Mouse (Mus musculus): ENCODE data around the gene Cabp7. TPM values are rescaled to one million over a fixed set of nuclear protein-coding genes. Genes with fewer than 3 reads are reported as not detected.

Gene Cabp7
- polyA plus RNA-seq, 3 experiments from 2014 or later = 0.34 to 0.37 TPM; not detected in 1

DNA sequence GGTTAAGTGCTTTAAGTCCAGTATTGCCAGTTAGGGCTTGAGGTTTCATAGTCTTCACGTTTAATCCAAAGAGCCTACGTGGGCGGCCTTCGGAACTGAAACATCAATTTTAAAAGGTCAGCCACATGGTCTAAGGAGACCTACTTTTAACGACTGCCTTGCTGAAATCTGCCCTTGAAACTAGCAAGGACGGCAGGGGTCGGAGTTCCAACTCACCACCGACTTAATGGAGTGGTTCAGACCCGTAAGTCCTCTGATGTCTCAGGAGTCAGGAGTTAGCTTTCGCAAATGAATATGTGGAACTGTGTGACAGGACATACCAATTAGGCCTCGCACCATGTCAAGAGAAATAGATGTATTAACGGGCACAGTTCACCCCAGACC lies 42.9 kb downstream of the Cabp7 start:
- no peak for ATAC-seq

DNA sequence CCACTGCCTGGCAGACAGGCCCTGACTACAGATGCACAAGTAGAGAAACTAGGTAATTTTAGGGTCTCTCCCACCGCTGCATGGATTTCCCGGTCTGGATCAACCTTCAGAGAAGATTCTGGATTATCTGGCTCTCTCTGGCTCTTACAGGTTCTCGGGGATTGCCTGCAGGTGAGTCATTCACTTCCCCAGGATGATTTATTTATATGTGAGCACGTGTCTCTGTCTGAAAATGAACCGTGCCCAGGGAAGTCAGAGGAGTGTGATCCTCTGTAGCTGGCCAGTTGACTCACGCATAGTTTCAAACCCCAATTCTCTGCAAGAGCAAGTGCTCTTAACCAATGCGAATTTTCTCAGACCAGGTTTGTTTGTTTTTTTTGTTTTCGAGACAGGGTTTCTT lies 45.9 kb downstream of the Cabp7 start:
- no peak for ATAC-seq

DNA sequence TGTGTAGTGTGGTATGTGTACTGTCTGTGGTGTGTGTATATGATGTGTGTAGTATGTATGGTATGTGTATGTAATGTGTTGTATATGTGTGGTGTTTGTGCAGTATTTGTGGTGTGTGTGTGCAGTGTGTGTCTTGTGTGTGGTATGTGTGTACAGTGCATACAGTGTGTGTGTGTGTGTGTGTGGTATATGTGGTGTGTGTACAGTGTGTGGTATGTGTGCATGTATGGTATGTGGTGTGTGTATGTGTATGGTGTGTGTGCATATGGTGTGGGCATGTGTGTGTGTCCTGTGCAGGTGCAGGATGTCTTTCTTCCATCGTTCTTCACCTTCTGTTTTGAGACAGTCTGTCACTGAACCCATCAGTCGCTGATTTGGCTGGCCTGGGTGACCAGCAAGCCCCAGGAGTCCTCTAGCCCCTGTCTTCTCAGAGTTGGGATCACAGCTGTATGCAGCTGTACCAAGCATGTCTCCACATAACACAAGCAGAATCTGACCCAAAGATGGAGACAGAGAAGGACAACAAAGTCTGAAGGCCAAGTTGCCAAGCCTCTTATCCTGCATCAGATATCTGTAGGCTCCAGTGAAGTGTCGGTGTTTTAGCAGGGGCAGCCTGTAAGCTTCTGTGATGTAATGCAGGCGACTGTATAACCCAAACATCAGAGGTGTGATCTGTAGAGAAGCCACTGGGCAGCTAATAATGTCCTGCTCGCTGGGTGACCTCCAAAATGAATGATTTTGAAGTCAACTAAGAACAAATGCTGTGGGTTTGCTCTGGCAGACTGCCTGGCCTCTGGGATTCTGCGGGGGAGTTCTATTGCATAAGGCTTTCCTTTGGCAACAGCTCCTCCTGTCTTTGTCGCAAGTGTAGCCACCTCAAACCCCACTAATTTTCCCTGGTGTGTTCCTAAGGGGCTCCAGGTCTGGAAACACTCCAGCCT lies 49.3 kb downstream of the Cabp7 start:
- no peak for ATAC-seq

DNA sequence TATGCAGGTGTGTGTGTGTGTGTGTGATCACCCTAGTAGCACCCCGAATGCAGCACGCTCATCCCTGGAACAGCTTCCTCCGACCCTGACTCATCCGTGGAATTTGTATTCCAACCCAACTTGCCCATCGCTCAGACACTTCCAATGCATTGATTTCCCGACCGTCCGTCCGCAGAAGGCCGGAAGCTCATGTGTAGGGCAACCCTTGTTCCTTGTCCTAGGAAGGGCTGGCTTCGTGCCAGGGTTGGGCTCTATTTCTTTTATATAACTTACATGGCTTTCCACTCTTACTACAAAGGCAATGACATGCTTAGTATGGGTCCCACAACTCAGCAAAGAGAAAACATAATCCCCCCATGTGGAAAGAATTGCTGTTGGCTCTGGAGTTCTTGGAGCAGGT lies 54.4 kb downstream of the Cabp7 start:
- ATAC-seq = no peak

DNA sequence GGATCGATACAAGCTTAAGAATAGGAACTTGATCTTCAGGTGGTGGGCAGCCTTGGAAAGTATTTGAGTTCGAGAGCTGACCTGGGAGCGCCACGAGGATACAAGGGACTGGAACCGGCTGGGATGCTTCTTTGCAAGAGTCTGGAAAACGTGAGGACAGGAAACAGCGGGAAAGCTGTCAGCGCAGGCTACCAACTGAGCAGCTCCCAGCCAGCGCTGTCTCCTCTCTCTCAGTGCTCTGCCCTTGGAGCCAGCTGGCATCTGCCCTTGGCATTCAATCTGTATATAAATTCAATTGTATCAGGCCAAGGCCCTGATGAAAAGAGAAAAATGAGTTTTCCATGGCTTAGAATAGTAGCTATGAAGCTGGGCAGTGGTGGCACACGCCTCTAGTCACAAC lies 55.4 kb downstream of the Cabp7 start:
- ATAC-seq = no peak

DNA sequence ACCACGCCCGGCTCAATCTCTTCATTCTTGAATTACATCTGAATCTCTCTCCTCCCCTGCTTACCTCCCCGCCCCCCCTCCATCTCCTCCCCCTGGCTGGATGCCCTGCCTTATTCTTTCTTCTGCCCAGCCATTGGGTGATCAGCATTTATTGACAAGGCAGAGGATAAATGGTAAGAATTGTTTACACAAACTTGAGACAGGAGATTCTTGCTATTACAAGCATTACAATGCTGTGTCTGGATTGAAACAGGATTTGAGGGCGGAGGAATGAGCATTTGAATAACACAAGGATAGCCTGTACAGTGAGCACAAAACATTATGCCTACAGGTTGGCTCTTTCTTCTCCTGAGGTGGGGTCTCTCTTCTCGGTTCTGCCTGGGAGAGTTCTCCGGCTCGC lies 56.2 kb downstream of the Cabp7 start:
- ATAC-seq = no peak

DNA sequence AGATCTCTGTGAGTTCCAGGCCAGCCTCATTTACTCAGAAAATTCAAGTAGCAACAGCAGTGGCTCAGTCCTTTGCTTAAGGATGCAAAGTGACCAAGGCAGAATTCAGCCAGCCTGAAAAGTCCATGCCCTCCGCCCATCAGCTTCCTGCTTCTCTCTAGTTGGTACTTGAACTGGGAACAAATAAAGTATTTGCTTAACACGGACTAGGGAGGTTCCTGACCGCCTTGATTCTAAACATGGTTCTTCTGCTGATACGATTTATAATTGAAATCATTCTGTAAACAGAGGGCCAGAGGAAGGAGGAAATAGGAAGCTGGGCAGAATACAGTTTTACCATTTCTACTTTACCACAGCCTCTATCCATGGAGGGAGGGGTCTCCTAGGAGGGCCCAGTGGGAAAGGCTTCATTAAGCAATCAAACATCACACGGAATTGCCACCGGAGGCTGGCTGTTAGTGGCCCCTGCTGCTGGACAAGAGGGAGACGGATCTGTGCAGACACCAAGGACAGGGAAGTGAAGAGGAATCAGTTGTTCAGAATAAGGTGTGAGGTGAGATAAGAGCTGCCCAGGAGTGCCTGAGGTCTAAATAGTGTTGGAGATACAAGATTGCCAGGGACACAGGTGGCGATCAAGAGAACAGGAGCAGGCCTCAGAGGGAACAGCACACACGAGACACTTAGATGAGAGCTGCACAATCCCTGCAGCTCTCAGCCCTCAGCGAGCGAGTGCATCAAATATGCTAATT lies 57.8 kb downstream of the Cabp7 start:
- no peak for ATAC-seq

DNA sequence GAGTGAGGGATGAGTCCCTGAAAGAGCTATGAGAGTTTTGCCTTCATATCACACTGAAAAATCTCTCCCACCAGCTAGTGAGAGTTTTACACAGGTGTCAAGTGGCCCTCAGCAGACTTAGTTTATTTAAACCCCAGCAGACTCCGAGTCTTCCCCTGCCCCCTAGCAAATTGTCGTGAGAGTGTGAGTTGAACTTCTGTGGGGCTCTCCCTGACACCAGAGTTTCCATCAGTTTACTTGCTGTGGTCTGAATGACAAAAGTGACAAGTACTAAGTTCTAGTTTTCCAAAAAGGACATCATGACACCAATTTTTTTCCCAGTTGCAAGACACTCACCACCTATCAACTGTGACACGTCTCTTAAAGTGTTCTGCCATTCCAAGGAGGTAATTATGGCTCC lies 58.7 kb downstream of the Cabp7 start:
- peak; percentile 41 for ATAC-seq

DNA sequence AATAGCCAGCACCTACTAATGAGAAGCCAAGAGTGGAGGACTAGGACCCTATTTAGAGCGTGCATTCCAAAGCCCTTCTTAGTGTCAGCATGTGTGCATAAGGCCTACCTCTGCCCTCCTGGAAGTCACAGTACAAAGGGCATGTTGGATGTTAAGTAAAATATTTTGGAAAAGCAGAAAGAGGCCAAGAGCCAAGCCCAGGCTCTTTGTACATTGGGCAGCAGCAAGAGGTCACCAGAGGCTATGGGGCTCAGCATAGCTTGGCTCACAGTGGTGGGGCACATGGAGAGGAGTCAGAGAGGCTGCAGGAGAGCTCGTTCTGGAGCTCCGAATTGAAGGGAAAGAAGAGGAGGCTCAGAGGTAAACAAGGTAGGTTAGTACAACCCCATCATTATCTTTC lies 59.6 kb downstream of the Cabp7 start:
- ATAC-seq = no peak

Other genes starting within 250 kb of the Cabp7 start
- 10 to 100 TPM; 15.1 to 34.1 (median 32.3) TPM for gene Mtmr3, start 151.9 kb downstream of the Cabp7 start, polyA plus RNA-seq (2017; shearing (Covaris generic))
- not detected for gene Gm11032, start 126.7 kb downstream of the Cabp7 start, polyA plus RNA-seq (2017; shearing (Covaris generic))
- gene Ascc2, start 109.0 kb downstream of the Cabp7 start, polyA plus RNA-seq (2017; shearing (Covaris generic)) = 10 to 100 TPM; 31.0 to 32.0 (median 31.7) TPM
- 100 to 1,000 TPM; 424 to 529 (median 465) TPM for gene Uqcr10, start 42.4 kb downstream of the Cabp7 start, polyA plus RNA-seq (2017; shearing (Covaris generic))
- gene Zmat5, start 42.1 kb downstream of the Cabp7 start, polyA plus RNA-seq (2017; shearing (Covaris generic)) = 100 to 1,000 TPM; 125 to 146 (median 127) TPM
- gene Nf2, start 102.8 kb upstream of the Cabp7 start, polyA plus RNA-seq (2017; shearing (Covaris generic)) = 10 to 100 TPM; 18.7 to 22.5 (median 19.3) TPM
- gene Nipsnap1, start 127.2 kb upstream of the Cabp7 start, polyA plus RNA-seq (2017; shearing (Covaris generic)) = 10 to 100 TPM; 39.9 to 64.8 (median 57.5) TPM
- gene Thoc5, start 148.5 kb upstream of the Cabp7 start, polyA plus RNA-seq (2017; shearing (Covaris generic)) = 10 to 100 TPM; 32.7 to 43.7 (median 36.2) TPM
- gene Nefh, start 201.3 kb upstream of the Cabp7 start, polyA plus RNA-seq (2017; shearing (Covaris generic)) = 1 to 10 TPM; 6.4 to 7.0 (median 6.4) TPM
- gene Ap1b1, start 240.0 kb upstream of the Cabp7 start, polyA plus RNA-seq (2017; shearing (Covaris generic)) = 10 to 100 TPM; 48.9 to 55.5 (median 50.0) TPM

Measured in inflammation-experienced regulatory T-cells, adult 6 months (primary cell).